Mouse (Mus musculus) left cerebral cortex, adult 9 months (tissue): ENCODE data around the gene Atoh7.

Source experiments
- DNase-seq, 2 experiments: peaks; one replicate each; pipeline ENCODE4 v3.0.0; 2022; ENCODE audit warnings: low spot score in 2 of 2

The Atoh7 gene

GRCm38 (mm10) chr10:63098191-63098590 is 1.3 kb upstream of the Atoh7 start:
- no peak for DNase-seq

- DNase-seq: peak in 1 of 2 experiments; percentile 70
These were observed 601 bp downstream of the Atoh7 start for GRCm38 (mm10) chr10:63099941-63100562.

GRCm38 (mm10) chr10:63100657-63101056 is 1.2 kb downstream of the Atoh7 start:
- no peak for DNase-seq

GRCm38 (mm10) chr10:63113027-63113604 is 13.7 kb downstream of the Atoh7 start:
- no peak for DNase-seq

GRCm38 (mm10) chr10:63113716-63114360 is 14.4 kb downstream of the Atoh7 start:
- DNase-seq: no peak

GRCm38 (mm10) chr10:63115881-63116280 is 16.4 kb downstream of the Atoh7 start:
- DNase-seq: no peak

- no peak for DNase-seq
These were observed 16.9 kb downstream of the Atoh7 start for GRCm38 (mm10) chr10:63116376-63116775.

- no peak for DNase-seq
These were observed 18.1 kb downstream of the Atoh7 start for GRCm38 (mm10) chr10:63117583-63117982.

GRCm38 (mm10) chr10:63119916-63120315 is 20.5 kb downstream of the Atoh7 start:
- DNase-seq: no peak

GRCm38 (mm10) chr10:63121961-63122360 is 22.5 kb downstream of the Atoh7 start:
- no peak for DNase-seq

- no peak for DNase-seq
These were observed 23.1 kb downstream of the Atoh7 start for GRCm38 (mm10) chr10:63122516-63122915.

- no peak for DNase-seq
These were observed 23.7 kb downstream of the Atoh7 start for GRCm38 (mm10) chr10:63123141-63123540.

GRCm38 (mm10) chr10:63124016-63124415 is 24.6 kb downstream of the Atoh7 start:
- no peak for DNase-seq

GRCm38 (mm10) chr10:63125343-63125742 is 25.9 kb downstream of the Atoh7 start:
- no peak for DNase-seq

GRCm38 (mm10) chr10:63126116-63126515 is 26.7 kb downstream of the Atoh7 start:
- no peak for DNase-seq

GRCm38 (mm10) chr10:63127156-63127555 is 27.7 kb downstream of the Atoh7 start:
- no peak for DNase-seq

- peak; percentile 48 to 64 for DNase-seq
These were observed 28.8 kb downstream of the Atoh7 start for GRCm38 (mm10) chr10:63128256-63128655.

GRCm38 (mm10) chr10:63130500-63130899 is 31.0 kb downstream of the Atoh7 start:
- no peak for DNase-seq

- no peak for DNase-seq
These were observed 32.9 kb downstream of the Atoh7 start for GRCm38 (mm10) chr10:63132356-63132755.

- no peak for DNase-seq
These were observed 33.9 kb downstream of the Atoh7 start for GRCm38 (mm10) chr10:63133326-63133725.

- no peak for DNase-seq
These were observed 36.2 kb downstream of the Atoh7 start for GRCm38 (mm10) chr10:63135680-63136079.

- DNase-seq: no peak
These were observed 37.0 kb downstream of the Atoh7 start for GRCm38 (mm10) chr10:63136436-63136835.

GRCm38 (mm10) chr10:63142660-63143059 is 43.2 kb downstream of the Atoh7 start:
- DNase-seq: no peak
